Mouse (Mus musculus) NIH3T3 (cell line): ENCODE data around the gene 2300009A05Rik.
A peak's percentile ranks its signal among the peaks of the same experiment; 100 is the strongest.

ENCODE experiments used
- DNase-seq: peaks from one replicate; pipeline ENCODE4 v3.0.0-alpha.2; 2012; ENCODE audit warnings: low read depth

2300009A05Rik gene

GRCm38 (mm10) chr9:63398611-63399462 is at the start of gene 2300009A05Rik:
TSS of gene 2300009A05Rik (minus strand) at chr9:63399246.
- DNase-seq: peak; percentile 93

DNA sequence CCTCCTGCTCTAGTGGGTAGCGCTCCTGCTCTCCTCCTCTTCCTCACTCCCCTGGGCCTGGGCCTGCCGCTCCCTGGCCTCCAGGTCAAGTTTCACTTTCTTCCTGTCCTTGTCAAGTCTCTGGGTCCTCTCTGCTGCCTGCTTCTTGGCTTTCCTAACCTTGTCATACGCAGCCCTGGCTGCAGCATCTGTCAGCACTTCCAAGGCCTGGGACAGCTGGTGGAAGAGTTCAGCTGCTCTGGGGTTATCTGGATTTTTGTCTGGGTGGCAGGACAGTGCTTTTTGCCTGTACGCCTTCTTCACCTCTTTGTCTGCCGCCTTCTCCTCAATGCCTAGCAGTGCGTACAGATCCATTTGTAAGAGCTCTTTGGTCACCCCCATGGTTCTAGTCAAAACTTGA is 44.6 kb upstream of the 2300009A05Rik start:
- no peak for DNase-seq

GRCm38 (mm10) chr9:63430652-63431051 is 31.6 kb upstream of the 2300009A05Rik start:
- no peak for DNase-seq

GRCm38 (mm10) chr9:63421096-63421736 is 22.2 kb upstream of the 2300009A05Rik start:
- peak; percentile 17 for DNase-seq

- DNase-seq: no peak
Observed at GRCm38 (mm10) chr9:63420396-63420795, 21.4 kb upstream of the 2300009A05Rik start.

GRCm38 (mm10) chr9:63400176-63400575 is 1.1 kb upstream of the 2300009A05Rik start:
- DNase-seq: peak; percentile 40

DNA sequence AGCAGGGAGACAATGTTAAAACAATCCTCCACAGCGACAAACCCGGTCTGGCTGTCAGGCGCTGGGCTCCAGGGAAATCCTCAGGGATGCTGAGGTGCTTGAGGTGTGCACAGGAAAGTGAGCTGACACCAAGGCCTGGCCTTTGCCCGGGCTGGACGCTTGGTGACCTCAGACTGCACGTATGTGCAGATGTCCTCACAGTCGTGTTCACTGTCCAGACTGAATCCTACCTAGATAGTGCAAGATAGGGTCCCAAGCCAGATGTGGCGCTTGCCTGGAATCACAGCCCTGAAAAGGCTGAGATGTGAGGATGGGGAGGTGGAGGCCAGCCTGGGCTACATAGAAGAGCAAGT is 393 bp upstream of the 2300009A05Rik start:
- no peak for DNase-seq

- no peak for DNase-seq
Observed at GRCm38 (mm10) chr9:63395612-63396011, 3.4 kb downstream of the 2300009A05Rik start.

- DNase-seq: no peak
Observed at GRCm38 (mm10) chr9:63391307-63391706, 7.7 kb downstream of the 2300009A05Rik start.

DNA sequence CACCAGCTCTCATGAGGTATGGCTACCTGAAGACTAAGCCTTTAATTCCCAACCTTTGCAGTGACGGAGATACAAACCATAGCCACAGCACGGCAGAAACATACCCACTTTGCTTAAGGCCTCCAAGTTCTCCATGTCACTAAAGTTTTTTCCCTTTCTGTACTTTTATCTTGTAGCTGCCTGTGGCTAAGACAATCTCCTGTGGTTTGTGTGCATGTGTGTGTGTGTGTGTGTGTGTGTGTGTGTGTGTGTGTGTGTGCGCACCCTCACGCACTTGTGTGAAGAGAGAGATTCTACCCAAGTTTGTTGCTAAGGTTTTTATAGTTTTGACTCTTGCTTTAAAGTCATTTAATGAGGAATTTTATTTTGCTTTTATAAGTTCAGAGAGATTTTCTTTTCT is 16.3 kb downstream of the 2300009A05Rik start:
- no peak for DNase-seq

GRCm38 (mm10) chr9:63380326-63380725 is 18.7 kb downstream of the 2300009A05Rik start:
- no peak for DNase-seq

- no peak for DNase-seq
Observed at GRCm38 (mm10) chr9:63378174-63378573, 20.9 kb downstream of the 2300009A05Rik start.

GRCm38 (mm10) chr9:63377270-63378142 is 21.5 kb downstream of the 2300009A05Rik start, which contains the start of gene Map2k5:
TSS of gene Map2k5 (minus strand) at chr9:63377902.
- peak; percentile 91 for DNase-seq

- DNase-seq: no peak
Observed at GRCm38 (mm10) chr9:63373315-63373714, 25.7 kb downstream of the 2300009A05Rik start.

DNA sequence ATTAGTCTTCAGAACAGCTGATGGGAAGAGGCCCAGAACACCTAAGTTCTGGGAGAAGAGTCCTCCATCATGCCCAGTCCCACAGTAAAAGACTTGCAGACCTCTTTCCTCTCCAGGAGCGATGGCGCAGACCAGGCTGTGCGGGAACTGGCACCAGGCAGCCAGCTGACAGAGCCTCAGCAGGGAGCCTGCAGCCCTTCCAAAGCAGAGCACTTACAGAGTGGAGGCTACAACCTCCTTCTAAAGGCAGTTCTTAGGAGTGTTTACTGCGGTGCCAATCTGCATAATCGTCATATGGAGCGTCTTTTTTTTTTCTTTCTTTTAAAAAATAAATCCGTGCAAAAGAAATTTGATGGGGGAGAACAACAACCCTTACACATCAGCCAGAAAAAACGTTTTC is 26.5 kb downstream of the 2300009A05Rik start:
- no peak for DNase-seq

- DNase-seq: peak; percentile 9
Observed at GRCm38 (mm10) chr9:63360410-63360809, 38.6 kb downstream of the 2300009A05Rik start.

DNA sequence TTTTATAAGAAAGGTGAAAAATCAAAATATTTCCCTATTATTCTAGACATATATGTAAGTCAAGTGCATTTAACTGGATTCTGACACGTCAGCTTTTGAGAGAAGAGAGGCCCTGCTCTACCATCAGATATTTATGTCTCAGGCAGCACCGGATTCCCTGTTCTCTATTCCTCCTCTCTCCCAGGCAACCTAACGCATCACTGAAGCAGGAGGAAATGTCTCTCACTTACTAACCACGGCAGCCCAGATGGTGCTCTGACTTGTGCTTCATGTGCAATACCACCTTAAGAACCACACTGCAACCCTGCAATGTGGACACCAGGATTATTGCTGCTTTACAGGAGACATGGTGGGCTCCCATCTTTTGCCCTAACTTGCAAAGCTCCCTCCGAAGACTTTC is 40.0 kb downstream of the 2300009A05Rik start:
- DNase-seq: no peak

DNA sequence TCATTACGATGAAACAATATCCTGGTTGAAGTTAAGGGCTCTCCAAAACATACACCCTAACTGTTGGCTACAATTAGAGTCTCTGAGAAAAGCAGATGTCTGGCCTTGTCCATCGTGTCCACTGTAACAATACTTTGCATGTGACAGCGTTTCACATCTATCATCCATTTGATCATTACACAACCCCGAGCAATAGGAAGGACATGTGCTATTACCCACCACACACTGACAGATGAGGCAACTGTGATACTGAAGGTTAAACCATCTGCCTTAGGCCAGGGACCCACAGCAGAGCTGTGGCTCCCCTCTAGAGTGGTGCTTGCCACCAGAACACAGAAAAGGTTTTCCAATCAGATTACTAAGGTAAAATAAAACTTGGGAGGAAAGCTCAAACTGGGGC is 42.3 kb downstream of the 2300009A05Rik start:
- no peak for DNase-seq

- no peak for DNase-seq
Observed at GRCm38 (mm10) chr9:63356278-63356677, 42.8 kb downstream of the 2300009A05Rik start.

DNA sequence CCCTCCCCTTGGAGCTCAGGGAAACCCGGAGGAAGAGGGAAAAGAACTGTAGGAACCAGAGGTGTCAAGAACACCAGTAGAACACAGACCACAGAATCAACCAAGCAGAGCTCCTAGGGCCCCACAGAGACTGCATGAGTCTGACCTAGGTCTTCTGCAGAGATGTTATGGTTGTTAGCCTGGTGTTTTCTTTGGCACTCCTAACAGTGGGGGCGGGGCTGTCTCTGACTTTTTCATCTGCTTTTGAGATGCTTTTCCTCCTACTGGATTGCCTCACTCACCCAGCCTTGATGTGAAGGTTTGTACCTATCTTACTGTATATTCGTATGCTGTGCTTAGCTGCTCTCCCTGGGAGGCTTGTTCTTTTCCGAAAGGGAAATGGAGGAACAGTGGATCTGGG is 44.9 kb downstream of the 2300009A05Rik start:
- DNase-seq: peak; percentile 65

GRCm38 (mm10) chr9:63350030-63350429 is 49.0 kb downstream of the 2300009A05Rik start:
- no peak for DNase-seq

- peak; percentile 7 for DNase-seq
Observed at GRCm38 (mm10) chr9:63349241-63349640, 49.8 kb downstream of the 2300009A05Rik start.
